Comparison of ENCODE assay signal across 9 mouse cellular contexts in the genomic region with DNA sequence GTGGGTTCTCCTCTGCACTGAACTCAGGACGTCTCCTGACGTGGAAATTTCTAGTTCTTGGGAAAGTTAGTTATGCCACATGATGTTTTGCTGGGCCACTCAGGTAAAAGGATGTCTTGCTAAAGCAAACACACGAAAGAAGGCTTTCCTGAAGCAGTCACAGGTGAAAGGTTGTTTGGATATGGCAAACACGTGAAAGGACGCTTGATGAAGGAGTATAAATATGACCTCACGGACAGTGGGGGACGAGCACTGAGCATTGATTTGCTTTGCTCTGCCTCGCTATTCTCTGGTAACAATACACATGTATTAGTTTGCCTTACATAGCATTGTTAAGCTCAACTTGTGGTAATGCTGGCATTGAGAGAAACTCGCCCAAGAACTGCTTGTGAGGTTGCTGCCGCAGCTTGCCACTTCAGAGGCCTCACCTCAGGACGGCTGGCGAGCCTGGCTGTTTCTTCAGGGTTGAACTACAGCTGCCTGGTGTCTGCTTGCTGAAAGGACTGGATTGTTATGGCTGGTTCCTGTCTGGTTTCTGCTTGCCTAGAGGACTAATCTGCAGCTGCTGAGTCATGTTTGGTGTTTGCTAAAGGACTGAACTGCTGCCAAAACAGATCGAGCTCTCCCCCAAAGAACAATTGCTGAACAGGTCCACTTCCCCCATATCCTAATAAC.
DNase-seq lines count a peak whose midpoint lies in the region; ATAC-seq and TF ChIP-seq lines count a peak whose summit lies in the region.
"Had no signal": no experiment of that assay in that cellular context is flagged by ENCODE, and none has a peak within 500 bp of the region (broad histone marks: within the 10 kb centered on the region; RNA-seq: fewer than 3 reads in every experiment).

No protein-coding gene starts in this region.

- no peaks in the 10 kb centered on the region for H3K9me3 ChIP-seq in kidney, embryonic 14.5 days (ENCODE audit: control insufficient read depth, low read length)
- H3K9me3 ChIP-seq in embryonic facial prominence, embryonic 10.5 days, result no peaks in the 10 kb centered on the region
- H3K9me3 ChIP-seq in forebrain, embryonic 10.5 days, result no peaks in the 10 kb centered on the region
- no peaks in the 10 kb centered on the region for H3K9me3 ChIP-seq in hindbrain, postnatal 0 days (ENCODE audit: low read length)

- TF ChIP-seq CTCF in lung, adult 2 months (IDR thresholded peaks at IDR 0.05; ENCODE audit: insufficient read depth, low read length), result no peak
- no peak for TF ChIP-seq CTCF in hindbrain, postnatal 0 days (IDR thresholded peaks at IDR 0.05; ENCODE audit: low read depth)

- no peak for ATAC-seq in kidney, embryonic 14.5 days (ENCODE audit: low FRiP score, low TSS enrichment)
- no peak for ATAC-seq in hindbrain, postnatal 0 days

- no peak overlapping the region for H3K9ac ChIP-seq in kidney, embryonic 14.5 days (ENCODE audit: low read depth, low read length)
- no peak overlapping the region for H3K9ac ChIP-seq in hindbrain, postnatal 0 days (replicated peaks; ENCODE audit: low read length)
- H3K9ac ChIP-seq: liver, embryonic 14.5 days had no signal

- H3K4me1 ChIP-seq in kidney, embryonic 14.5 days (ENCODE audit: control insufficient read depth, insufficient read depth, low read length), result 0 out of 2 replicates have a peak, but pooled peaks cover 6% of the 10 kb centered on the region
- peaks cover 39% of the 10 kb centered on the region for H3K4me1 ChIP-seq in embryonic facial prominence, embryonic 10.5 days
- no peaks in the 10 kb centered on the region; the same call in 1 of the 2 replicates for H3K4me1 ChIP-seq in lung, adult 2 months (ENCODE audit: control insufficient read depth, insufficient read depth, low read length)
- H3K4me1 ChIP-seq in forebrain, embryonic 10.5 days, result peaks cover 12% of the 10 kb centered on the region
- no peaks in the 10 kb centered on the region for H3K4me1 ChIP-seq in hindbrain, postnatal 0 days (ENCODE audit: insufficient read depth, low read length)

- H3K27ac ChIP-seq in kidney, embryonic 14.5 days (ENCODE audit: low read depth, low read length), result no peak overlapping the region
- H3K27ac ChIP-seq in embryonic facial prominence, embryonic 10.5 days (replicated peaks), result no peak overlapping the region; the same call in 1 of the 2 replicates
- no peak overlapping the region for H3K27ac ChIP-seq in forebrain, embryonic 10.5 days
- H3K27ac ChIP-seq in hindbrain, postnatal 0 days, result no peak overlapping the region
- H3K27ac ChIP-seq: liver, embryonic 14.5 days had no signal

- H3K4me2 ChIP-seq in kidney, embryonic 14.5 days (replicated peaks; ENCODE audit: low read depth, low read length), result no peak overlapping the region
- H3K4me2 ChIP-seq in hindbrain, postnatal 0 days (ENCODE audit: low read depth, low read length), result no peak overlapping the region

- WGBS in kidney, embryonic 14.5 days, result 73% methylated on average over 13 of the region's 13 CpGs
- WGBS in embryonic facial prominence, embryonic 10.5 days, result 75% methylated on average over 13 of the region's 13 CpGs
- 51% methylated on average over 13 of the region's 13 CpGs for WGBS in lung, adult 2 months
- 85% methylated on average over 13 of the region's 13 CpGs for WGBS in forebrain, embryonic 10.5 days
- 64% methylated on average over 13 of the region's 13 CpGs for WGBS in hindbrain, postnatal 0 days

- no peaks in the 10 kb centered on the region for H3K27me3 ChIP-seq in kidney, embryonic 14.5 days (ENCODE audit: control insufficient read depth, insufficient read depth, low read length)
- H3K27me3 ChIP-seq in embryonic facial prominence, embryonic 10.5 days (replicated peaks; ENCODE audit: low read depth, poor library complexity, severe bottlenecking), result no peaks in the 10 kb centered on the region
- H3K27me3 ChIP-seq in forebrain, embryonic 10.5 days (ENCODE audit: poor library complexity, severe bottlenecking), result no peaks in the 10 kb centered on the region
- H3K27me3 ChIP-seq in hindbrain, postnatal 0 days (ENCODE audit: insufficient read depth, low read length), result no peaks in the 10 kb centered on the region

- no peak overlapping the region for H3K4me3 ChIP-seq in kidney, embryonic 14.5 days (ENCODE audit: low read length)
- H3K4me3 ChIP-seq in embryonic facial prominence, embryonic 10.5 days, result no peak overlapping the region
- no peak overlapping the region for H3K4me3 ChIP-seq in lung, adult 2 months (replicated peaks; ENCODE audit: extremely low read depth, low read depth, low read length)
- H3K4me3 ChIP-seq in forebrain, embryonic 10.5 days, result no peak overlapping the region
- no peak overlapping the region for H3K4me3 ChIP-seq in hindbrain, postnatal 0 days (ENCODE audit: low read length)

- no peaks in the 10 kb centered on the region for H3K36me3 ChIP-seq in kidney, embryonic 14.5 days (ENCODE audit: control insufficient read depth, insufficient read depth, low read length)
- no peaks in the 10 kb centered on the region for H3K36me3 ChIP-seq in embryonic facial prominence, embryonic 10.5 days (replicated peaks)
- no peaks in the 10 kb centered on the region for H3K36me3 ChIP-seq in forebrain, embryonic 10.5 days (replicated peaks)
- no peaks in the 10 kb centered on the region for H3K36me3 ChIP-seq in hindbrain, postnatal 0 days (ENCODE audit: insufficient read depth, low read length)

- TF ChIP-seq POLR2A in lung, adult 2 months (IDR thresholded peaks at IDR 0.05; ENCODE audit: borderline replicate concordance, extremely low read depth, low read depth, low read length), result no peak

- DNase-seq in kidney, postnatal 14 days, result peak; percentile 12
- peak; percentile 9 for DNase-seq in ZHBTc4 (ENCODE audit: low read depth, low spot score)
- peak; percentile 26 for DNase-seq in embryonic facial prominence, embryonic 10.5 days (ENCODE audit: low spot score)
- DNase-seq in lung, adult 2 months, result peak; percentile 6
- DNase-seq in cerebellum, adult 8-10 months, result no peak
- DNase-seq in forebrain, embryonic 10.5 days (ENCODE audit: extremely low spot score, low spot score), result no peak
- DNase-seq in hindbrain, postnatal 0 days (ENCODE audit: low spot score), result no peak

Comparison
In these comparisons a context has a peak if more than half of its experiments do, and no peak if none do; other contexts are left out.
1. DNase-seq: peak in kidney, postnatal 14 days (single experiment), ZHBTc4 (single experiment), embryonic facial prominence, embryonic 10.5 days (single experiment) and lung, adult 2 months (single experiment); none in cerebellum, adult 8-10 months (single experiment), forebrain, embryonic 10.5 days (single experiment) and hindbrain, postnatal 0 days (single experiment).